Mouse (Mus musculus) kidney, adult 18-20 months (tissue): ENCODE measurements around the gene Dnaaf1.

Experiments used
- DNase-seq: peaks from one replicate; pipeline ENCODE4 v3.0.0; 2021

Dnaaf1 gene

DNA sequence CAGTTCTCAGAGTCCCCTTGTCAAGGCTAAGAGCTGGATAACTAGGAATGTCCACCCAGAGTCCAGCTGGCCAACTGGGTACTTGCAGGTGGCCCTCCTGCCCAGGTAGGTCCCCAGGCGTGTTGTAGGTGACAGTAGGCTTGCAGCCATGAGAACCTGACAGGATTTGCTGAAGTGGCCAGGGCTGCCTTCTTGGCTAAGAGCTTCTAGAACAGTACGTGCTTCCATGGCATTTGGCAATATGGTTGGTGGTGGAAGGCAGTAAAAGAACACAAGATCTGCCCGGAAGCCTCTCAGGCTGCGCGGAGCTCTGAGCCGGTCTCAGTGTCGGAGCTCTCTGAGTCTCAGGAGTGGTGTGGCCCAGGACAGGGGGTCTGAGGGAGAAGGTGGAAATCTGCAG, 49.9 kb downstream of the Dnaaf1 start:
- no peak for DNase-seq

DNA sequence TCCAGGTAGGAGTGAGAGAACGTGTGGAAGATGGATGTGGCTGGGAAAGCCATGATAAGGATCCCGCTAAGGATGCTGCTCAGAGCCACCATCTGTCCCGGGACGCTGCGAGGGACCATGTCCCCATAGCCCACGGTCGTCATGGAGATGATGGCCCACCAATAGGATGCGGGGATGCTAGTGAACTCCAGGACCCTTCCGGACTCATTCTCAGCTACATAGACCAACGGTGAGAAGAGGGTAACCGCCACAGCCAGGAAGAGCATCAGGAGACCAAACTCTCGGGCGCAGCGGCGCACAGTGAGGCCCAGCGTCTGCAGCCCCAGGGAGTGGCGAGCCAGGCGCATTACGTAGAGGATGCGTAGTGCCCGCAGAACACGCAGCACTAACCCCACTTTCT, 50.8 kb downstream of the Dnaaf1 start:
- no peak for DNase-seq

DNA sequence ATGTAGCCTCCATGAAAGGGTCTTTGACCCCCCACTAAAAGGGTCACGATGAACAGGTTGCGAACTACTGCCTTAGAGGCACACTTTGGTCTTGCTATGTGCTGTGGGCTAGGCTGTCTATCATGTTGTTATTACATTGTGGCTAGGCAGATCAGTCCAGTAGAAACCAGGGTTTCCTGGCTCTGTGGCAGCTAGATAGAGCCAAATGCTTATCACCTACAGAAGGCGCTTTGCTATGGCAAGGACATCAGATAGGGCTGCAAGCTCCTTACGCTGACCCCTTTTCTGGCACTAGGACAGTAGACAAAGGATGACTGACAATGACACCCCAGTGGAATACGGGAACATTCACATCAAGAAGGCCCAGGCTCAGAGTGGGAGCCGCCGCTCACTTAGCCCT, 52.2 kb downstream of the Dnaaf1 start:
- DNase-seq = no peak

DNA sequence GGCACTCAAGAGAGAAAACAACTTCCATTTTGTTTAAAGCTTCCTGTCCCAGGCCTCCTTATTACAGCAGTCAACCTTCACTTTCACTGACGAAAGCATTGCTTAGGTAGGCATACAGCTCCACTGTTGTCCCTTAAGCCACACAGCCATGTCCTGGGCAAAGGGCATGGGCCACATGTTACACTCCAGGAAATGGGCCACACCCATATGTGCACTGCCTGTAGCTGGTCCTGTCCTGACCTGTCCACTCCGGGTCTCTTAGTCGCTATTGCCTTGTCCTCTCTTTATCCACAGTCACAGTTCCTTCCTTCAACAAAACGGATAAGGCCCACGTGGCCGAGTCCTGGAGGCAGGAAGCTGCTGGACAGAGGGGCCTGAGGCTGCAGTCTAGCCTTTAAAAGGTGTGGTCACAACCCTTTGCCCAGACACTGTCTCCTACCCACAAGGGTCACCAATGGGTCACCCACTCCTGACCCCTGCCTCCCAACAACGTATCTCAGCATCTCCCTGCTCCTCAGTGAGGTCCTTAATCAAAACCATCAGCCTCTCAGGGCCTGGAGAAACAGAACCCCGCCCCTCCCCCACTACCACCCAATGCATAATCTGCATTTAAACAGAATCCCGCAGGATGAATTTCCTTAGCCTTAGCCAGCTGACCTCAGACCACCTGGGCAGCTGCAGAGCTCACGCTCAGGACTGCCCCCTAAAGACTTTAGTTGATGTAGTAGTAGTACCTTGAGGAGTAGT, 52.8 kb downstream of the Dnaaf1 start:
- no peak for DNase-seq

DNA sequence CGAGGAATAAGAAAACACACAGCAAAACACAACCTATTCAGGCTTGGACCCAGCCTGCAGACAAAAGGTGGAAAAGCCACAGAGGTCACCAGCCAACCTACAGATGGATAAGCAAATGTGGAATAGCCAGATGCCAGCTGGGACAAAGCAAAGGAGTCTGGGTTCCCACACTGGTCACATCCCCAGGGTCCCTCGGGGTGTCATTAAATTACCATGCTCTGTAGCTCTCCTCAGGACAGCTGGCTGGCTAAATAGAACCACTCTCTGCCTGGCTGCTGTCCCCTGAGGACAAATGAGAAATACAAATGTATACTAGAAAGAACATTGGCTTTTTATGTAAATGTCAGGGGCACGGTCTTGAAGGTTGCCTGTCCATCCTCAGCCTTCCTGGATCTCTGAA, 55.8 kb downstream of the Dnaaf1 start:
- DNase-seq = no peak

DNA sequence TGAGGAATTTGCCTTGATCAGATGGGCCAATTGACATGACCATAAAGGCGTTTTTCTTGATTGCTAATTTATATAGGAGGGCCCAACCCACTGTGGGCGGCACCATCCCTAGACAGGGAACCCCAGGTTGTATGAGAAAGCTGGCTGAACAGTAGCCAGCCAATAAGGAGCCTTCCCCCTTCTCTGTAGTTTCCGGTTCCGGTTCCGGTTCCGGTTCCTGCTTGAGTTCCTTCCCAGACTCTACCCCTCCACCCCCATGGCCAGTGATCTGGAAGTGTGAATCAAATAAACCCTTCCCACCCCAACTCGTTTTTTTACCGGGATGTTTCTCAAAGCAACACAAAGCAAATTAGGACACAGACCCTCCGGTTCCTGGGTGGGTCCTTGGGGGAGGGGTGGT, 57.2 kb downstream of the Dnaaf1 start:
- DNase-seq = no peak

DNA sequence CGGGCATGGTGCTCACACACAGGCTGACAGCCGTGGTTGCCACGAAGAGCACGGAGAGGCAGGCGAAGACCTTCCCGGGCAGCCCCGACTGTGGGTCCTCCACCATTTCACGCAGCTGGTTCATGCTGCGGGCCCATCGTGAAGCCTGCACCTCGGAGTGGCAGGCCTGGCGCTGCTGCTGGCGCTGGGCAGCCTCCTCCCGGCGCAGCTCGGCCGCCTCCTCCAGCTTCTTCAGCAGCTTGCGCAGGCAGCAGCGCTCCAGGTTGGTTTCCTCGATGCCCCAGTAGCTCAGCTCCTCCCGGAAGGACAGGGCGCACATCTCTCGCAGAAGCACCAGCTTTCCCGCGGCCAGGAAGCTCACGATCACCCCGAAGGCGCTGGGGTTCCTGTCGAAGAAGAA, 57.9 kb downstream of the Dnaaf1 start:
- no peak for DNase-seq

DNA sequence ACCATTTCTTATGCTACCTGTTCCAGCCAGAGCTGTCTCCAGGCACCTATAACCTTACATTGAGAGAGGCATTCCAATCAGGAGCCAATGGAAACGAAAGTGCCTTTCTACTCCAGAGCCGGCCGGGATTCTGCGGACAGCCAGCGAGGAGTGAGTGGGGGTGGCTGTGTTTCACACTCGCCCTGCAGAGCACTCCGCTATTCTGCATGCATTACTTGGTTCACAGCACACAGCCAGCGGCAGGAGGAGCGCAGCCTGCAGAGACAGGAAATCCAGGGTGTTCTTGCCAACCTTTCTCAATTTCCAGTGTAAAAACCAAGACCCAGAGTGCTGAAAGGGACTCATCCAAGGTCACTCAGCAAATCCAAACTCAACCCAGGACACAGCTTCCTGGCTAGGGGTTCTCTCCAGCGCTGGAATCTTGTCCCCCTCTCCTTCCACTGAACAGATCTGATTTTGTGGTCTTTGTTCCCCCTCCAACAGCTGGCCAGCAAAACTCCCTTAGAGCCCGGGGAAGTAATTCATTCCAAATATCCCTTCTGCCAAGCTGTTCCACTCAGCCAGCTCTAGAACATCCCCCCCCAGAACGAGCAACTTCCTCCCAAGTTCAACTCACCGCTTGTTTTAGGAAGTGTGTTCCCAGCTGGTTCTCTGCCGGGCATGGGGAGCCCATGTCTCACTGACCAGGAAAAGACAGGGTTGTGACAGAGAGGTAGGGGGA, 59.7 kb downstream of the Dnaaf1 start:
- DNase-seq = peak; percentile 26

DNA sequence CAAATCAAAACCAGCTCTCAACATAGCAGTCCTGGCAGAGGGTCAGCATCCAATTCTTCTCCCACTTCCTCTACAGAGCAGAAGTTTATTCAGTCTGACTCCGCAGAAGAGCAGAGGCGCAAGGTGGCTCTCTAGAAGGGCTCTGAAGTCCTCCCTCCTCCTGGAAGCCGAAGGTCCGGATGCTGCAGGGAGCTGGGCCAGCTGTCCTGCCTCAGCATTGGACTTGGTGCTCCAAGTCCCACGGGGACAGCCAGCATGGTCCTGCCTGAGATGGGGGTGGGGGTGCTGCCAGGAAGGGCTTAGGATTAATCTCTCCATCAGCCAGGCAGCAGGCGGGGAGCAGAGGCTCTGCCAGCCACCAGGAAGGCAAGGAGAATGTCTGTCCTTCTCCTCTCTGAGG, 60.3 kb downstream of the Dnaaf1 start, which contains the start of gene Kcng4:
Kcng4 (minus strand) TSS at position 303 of the 400 bp plus-strand sequence.
- peak; percentile 14 for DNase-seq

DNA sequence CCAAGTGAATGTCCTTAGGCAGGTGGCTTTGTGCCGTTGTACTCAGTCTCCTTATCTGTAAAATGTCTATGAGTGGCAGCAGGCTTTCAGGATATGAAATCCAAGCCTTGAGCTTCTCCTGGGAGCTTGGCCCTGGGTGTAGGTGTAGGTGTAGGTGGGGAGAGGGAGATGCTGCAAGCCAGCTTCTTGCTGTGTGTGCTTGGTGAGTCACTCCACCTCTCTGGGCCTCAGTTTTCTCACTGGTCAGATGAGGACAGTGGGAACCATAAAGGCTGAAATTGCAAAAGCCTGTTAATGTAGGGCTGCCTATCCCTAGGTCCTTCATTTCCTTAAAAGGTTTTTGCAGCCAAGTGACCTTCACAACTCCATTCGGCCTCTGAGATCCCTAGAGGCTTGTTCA, 60.9 kb downstream of the Dnaaf1 start:
- DNase-seq = no peak

DNA sequence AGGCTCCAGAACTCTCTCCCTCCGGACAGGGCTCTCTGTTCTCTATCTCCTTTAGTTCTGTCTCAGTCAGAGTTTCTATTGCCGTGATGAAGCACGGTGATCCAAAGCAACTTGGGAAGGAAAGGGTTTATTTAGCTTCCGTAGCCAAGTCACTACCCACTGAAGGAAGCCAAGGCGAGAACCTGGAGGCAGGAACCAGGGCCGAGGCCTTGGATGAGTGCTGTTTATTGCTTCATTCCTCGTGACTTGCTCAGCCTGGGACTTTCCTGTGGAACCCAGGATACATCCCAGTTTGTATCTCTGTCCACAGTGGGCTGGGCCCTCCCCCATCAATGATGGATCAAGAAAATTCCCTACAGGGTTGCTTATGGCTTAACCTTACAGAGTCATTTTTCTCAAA, 61.7 kb downstream of the Dnaaf1 start:
- DNase-seq = no peak

DNA sequence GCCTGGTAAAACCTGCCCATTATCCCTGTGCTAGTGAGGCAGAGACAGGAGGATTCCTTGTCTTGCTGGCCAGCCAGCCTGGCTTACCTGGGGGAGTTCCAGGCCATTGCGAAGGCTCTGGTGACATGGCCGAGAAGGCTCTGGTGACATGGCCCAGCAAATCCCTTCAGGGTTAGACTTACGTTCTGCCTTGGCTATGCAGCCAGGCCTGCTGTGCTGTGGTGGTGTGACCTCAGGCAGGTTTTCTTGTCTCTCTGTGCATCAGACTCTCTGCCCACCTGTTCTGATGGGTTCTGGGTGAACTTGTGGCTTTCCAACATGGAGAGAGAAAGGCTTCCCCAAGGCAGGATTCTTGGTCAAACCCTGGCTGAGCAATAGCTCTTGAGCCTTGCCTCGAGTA, 62.3 kb downstream of the Dnaaf1 start:
- no peak for DNase-seq

DNA sequence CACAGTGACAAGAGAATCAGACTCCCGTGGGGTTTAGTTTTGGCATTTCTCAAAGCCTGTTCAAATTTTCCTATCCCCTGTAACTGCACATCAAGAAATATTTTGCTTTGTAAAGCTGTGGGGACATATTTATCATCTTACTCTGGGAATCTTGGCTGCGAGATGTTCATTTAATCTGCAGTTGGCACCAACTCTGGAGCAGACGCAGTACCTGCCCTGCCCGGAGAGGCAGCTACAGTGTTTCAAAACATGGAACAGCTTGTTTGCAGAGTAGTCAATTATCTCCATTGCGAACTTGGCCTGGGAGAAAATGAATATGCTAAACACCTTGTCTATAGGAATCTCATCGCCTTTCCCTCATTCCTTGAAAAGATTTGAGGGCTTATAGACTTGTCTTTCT, 63.2 kb downstream of the Dnaaf1 start:
- DNase-seq = no peak

DNA sequence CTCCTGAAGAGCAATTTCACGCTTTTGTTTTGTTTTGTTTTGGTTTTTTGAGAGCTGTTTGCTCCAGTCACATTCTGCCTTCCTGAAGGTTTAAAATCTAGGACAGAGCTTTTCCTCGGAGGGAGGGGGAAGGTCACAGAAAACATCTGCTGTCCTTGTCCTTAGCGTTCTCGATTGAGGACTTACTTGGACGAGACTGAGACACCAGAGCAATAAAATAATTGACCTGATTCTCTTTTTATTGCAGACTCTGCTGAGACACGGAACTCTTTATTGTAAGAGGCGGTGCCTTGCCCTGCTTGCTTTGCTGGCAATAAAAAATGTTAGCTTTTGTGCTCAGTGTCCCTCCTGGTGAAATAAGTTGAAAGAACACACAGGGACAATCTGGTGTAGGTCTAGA, 64.8 kb downstream of the Dnaaf1 start:
- DNase-seq = no peak

DNA sequence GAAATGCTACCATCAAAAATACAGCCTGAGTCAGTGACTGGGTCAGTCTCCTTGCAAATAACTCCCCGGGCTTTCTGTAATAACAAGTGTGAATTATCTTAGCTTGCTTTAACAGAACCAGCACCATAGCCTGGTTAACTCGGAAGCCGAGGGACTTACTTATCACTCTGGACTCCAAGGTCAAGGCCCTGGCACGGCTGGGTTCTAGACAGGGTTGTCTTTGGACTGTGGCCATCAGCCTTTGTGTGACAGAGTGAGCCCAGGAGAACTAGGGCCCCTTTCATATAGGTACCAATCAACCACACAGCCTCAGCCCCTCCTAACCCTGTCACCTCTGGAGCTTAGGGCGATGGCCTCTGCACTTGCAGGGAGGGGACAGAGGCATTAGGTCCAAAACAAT, 66.0 kb downstream of the Dnaaf1 start:
- DNase-seq = no peak

DNA sequence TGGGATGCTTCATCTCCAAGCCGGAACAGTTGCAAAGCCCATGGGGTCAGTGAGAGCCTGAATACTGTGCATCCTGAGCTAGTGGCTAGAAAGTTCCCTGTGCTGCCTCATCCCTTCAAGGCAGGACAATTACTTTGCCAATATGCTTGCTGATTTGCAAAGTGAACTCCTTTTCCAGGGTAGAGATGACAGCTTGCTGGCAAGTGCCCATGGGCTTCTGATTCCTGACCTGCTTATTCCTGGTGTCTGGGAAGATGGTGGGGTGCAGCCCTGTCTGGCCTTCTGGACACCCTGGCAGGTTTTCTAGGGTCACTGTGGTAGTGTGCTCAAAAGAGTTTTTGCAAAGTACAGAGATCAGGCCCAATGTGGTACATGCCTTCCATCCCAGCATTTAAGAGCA, 67.9 kb downstream of the Dnaaf1 start:
- DNase-seq = no peak

DNA sequence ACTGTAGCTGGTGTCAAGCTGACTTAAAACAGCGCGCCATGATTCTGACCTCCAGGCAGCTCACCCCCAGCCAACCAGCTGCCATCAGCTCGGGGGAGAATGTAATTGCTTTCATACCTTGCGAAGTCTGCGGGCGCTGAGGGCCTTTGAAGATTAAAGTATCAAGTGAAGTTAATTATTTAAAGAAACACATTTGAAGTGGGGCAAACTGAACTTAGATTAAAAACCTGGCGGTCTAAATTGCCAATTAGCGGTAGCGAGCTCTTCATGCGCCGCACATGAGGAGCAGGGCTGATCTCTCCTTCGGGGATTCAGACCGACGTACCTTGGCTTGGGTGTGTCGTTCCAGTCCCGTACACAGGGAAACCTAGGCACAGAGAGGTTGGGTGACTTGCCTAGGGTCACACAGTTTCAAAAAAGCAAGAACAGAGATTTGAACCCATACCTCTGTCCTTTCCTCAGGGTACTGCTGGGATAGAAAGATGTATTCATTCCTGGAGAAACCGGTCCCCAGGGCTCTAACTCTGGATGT, 69.5 kb downstream of the Dnaaf1 start:
- no peak for DNase-seq

DNA sequence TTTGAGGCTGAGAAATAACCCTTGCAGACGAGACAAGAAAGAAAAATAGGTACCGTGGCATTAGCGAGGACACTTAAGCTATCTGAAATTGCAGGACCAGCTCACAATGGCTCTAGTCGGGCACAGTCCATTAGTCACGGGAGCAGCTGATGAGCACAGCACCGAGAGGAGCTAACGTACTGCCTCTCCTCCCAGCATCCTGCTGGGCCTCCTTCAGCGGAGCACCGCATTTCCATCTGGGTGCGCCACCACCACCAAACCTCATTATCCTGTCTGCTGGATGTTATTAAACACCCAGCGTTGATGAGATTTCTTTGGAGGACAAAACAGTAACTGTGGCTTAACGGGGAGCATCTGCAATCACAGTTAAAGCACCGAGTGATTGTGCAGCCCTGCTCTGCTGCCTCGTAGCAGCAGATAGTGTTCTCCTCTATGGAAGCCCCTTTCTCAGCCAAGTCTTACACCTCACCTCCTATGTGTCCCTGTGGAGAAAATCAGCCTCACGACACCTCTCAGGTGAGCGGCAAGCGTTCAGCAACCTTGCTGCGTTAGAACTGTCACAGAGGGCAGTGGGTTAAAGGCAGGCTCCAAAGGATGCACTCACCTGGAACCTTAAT, 70.1 kb downstream of the Dnaaf1 start:
- DNase-seq = no peak

DNA sequence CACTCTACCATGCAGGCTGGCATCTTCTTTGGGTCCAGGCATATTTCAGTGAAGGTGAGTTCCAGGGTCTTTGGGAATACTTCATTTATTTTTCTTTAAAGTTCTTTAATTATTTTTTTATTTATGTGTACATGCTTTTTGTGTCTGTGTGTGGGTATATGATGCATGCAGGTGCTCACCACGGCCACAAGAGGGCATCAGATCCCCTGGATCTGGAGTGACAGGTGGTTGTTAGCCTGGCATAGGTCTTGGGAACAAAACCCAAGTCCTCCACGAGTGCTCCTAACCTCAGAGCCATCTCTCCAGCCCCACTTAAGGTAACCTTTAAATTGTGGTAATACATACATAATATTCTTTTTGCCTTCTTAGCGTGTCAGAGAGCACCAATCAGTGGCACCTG, 71.2 kb downstream of the Dnaaf1 start:
- no peak for DNase-seq

DNA sequence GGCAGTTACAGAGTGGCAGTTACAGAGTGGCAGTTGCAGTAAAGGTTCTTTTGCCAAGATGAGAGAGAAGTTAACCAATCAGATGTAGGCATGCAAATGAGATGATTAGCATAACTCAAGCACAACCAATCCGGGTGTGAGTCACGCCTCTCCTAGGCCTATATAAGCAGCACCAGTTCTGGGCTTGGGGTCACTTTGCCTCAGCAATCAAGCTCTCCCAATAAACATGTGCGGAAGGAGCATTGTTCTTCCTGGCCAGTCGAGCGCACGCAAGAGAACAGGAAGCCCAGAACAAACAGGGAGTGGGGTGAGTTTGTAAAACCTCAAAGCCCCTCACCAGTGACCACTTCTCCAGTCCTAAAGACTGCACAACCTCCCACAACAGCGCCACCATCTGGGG, 71.8 kb downstream of the Dnaaf1 start:
- DNase-seq = no peak
